In genomic region chr4:103713921-103714320, GRCm38 (mm10) we compare ENCODE assay signal across 15 mouse cellular contexts.
"Had no signal": no experiment of that assay in that cellular context is flagged by ENCODE, and none has a peak within 500 bp of the region (broad histone marks: within the 10 kb centered on the region; RNA-seq: fewer than 3 reads in every experiment).

No protein-coding gene starts in this region.

- DNase-seq: lung, adult 18-20 months; lung, embryonic 14.5 days; lung, postnatal 10 days; lung, postnatal 36 days; right cerebral cortex, postnatal 14 days; thymus, adult 2 months; thymus, postnatal 25 days had no signal

- H3K27ac ChIP-seq: liver, embryonic 14.5 days; macrophage; midbrain, embryonic 13.5 days; midbrain, embryonic 15.5 days; neural tube, embryonic 12.5 days; stomach, embryonic 15.5 days; stomach, postnatal 0 days had no signal

- H3K4me1 ChIP-seq: megakaryocyte, embryonic 14.5 days; neural tube, embryonic 12.5 days; stomach, embryonic 15.5 days had no signal

- ATAC-seq: midbrain, embryonic 13.5 days; midbrain, embryonic 15.5 days had no signal

- H3K27me3 ChIP-seq: megakaryocyte, embryonic 14.5 days; midbrain, embryonic 13.5 days; midbrain, embryonic 15.5 days; neural tube, embryonic 12.5 days; stomach, embryonic 15.5 days had no signal

- H3K36me3 ChIP-seq: midbrain, embryonic 13.5 days; midbrain, embryonic 15.5 days; neural tube, embryonic 12.5 days; stomach, embryonic 15.5 days had no signal

- H3K9me3 ChIP-seq: midbrain, embryonic 13.5 days; midbrain, embryonic 15.5 days; neural tube, embryonic 12.5 days; stomach, embryonic 15.5 days had no signal

- H3K4me3 ChIP-seq: megakaryocyte, embryonic 14.5 days; midbrain, embryonic 13.5 days; midbrain, embryonic 15.5 days; neural tube, embryonic 12.5 days; stomach, embryonic 15.5 days had no signal
